Comparison of ENCODE assay signal across 18 mouse cellular contexts in the genomic region with DNA sequence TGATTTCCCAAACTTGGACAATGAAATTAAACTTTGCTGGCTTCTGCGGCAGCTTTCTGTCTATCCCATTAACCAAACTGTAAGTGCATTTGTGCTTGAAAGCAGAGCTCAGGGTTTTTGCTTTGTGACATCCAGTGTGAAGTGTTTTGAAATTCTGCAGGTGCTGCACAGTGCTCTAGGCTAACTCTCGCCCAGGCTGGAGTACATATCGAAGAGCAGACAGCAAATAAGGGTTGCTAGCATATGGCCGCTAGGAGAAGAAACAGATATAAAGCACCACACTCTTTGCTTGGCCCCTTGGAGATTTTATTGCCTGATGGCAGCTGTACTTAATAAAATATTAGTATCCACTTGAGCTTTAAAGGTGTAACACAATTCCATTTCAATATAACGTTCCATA.
"Had no signal": no experiment of that assay in that cellular context is flagged by ENCODE, and none has a peak within 500 bp of the region (broad histone marks: within the 10 kb centered on the region; RNA-seq: fewer than 3 reads in every experiment).

No protein-coding gene starts in this region.

- H3K27me3 ChIP-seq: liver, embryonic 15.5 days; lung, embryonic 15.5 days; midbrain, embryonic 13.5 days; midbrain, embryonic 15.5 days; neural tube, embryonic 12.5 days; stomach, embryonic 15.5 days had no signal

- ATAC-seq: liver, postnatal 0 days; lung, postnatal 0 days; midbrain, embryonic 13.5 days; midbrain, embryonic 15.5 days had no signal

- H3K9ac ChIP-seq: liver, embryonic 15.5 days; liver, postnatal 0 days; lung, embryonic 15.5 days; midbrain, embryonic 13.5 days; midbrain, embryonic 15.5 days; neural tube, embryonic 12.5 days; stomach, embryonic 15.5 days had no signal

- H3K9me3 ChIP-seq: liver, embryonic 15.5 days; lung, embryonic 15.5 days; megakaryocyte, embryonic 14.5 days; midbrain, embryonic 13.5 days; midbrain, embryonic 15.5 days; neural tube, embryonic 12.5 days; stomach, embryonic 15.5 days had no signal

- DNase-seq: liver, postnatal 0 days; lung, adult 2 months; lung, postnatal 14 days; lung, postnatal 36 days; right cerebral cortex, postnatal 14 days; thymus, adult 2 months; thymus, postnatal 25 days; thymus, postnatal 4 days had no signal

- H3K4me3 ChIP-seq: liver, embryonic 15.5 days; lung, embryonic 15.5 days; megakaryocyte, embryonic 14.5 days; midbrain, embryonic 13.5 days; midbrain, embryonic 15.5 days; neural tube, embryonic 12.5 days; stomach, embryonic 15.5 days had no signal

- H3K27ac ChIP-seq: liver, embryonic 15.5 days; lung, embryonic 15.5 days; macrophage; midbrain, embryonic 13.5 days; midbrain, embryonic 15.5 days; neural tube, embryonic 12.5 days; stomach, embryonic 15.5 days had no signal

- H3K36me3 ChIP-seq: liver, embryonic 15.5 days; lung, embryonic 15.5 days; midbrain, embryonic 13.5 days; midbrain, embryonic 15.5 days; neural tube, embryonic 12.5 days; stomach, embryonic 15.5 days had no signal

- H3K4me1 ChIP-seq: liver, embryonic 15.5 days; neural tube, embryonic 12.5 days; stomach, embryonic 15.5 days had no signal

- H3K4me2 ChIP-seq: liver, embryonic 15.5 days; lung, embryonic 15.5 days; midbrain, embryonic 11.5 days; midbrain, embryonic 13.5 days; midbrain, embryonic 15.5 days; neural tube, embryonic 12.5 days; stomach, embryonic 15.5 days had no signal
